Mouse (Mus musculus): ENCODE measurements at regions not wholly inside any gene's neighbourhood (a gene's known extent, or its start where the extent isn't known, plus 50 kb on each side); places are given as distances from the start of the nearest gene placed in this dataset.

- no peak for TF ChIP-seq CTCF (IDR thresholded peaks at IDR 0.05; ENCODE audit: extremely low read depth, insufficient read depth, low read length)
- no peak for TF ChIP-seq POLR2A (IDR thresholded peaks at IDR 0.05; ENCODE audit: extremely low read depth, insufficient read depth, low read length)
- Histone ChIP-seq H3K4me1 (ENCODE audit: control insufficient read depth, insufficient read depth, low read length) (peaks cover 2% of the 10 kb centered on the region; the same call in 1 of the 2 replicates), H3K27ac (ENCODE audit: insufficient read depth, low read length) (no peak overlapping the region), H3K4me3 (ENCODE audit: insufficient read depth, low read length) (no peak overlapping the region)
Observed at GRCm38 (mm10) chr1:194161469-194161868, 456.5 kb upstream of the Plxna2 start.

- H3K4me1 ChIP-seq (ENCODE audit: control insufficient read depth, insufficient read depth, low read length) = peaks cover 2% of the 10 kb centered on the region; the same call in 1 of the 2 replicates
- no peak overlapping the region for H3K27ac ChIP-seq (ENCODE audit: insufficient read depth, low read length)
- H3K4me3 ChIP-seq (ENCODE audit: insufficient read depth, low read length) = no peak overlapping the region
- TF ChIP-seq POLR2A (IDR thresholded peaks at IDR 0.05; ENCODE audit: extremely low read depth, insufficient read depth, low read length) = no peak
- TF ChIP-seq CTCF (IDR thresholded peaks at IDR 0.05; ENCODE audit: extremely low read depth, insufficient read depth, low read length) = no peak
Observed at GRCm38 (mm10) chr1:194160761-194161461, 457.1 kb upstream of the Plxna2 start.

- Histone ChIP-seq H3K27ac (ENCODE audit: insufficient read depth, low read length) (no peak overlapping the region), H3K4me3 (ENCODE audit: insufficient read depth, low read length) (no peak overlapping the region)
- TF ChIP-seq CTCF (IDR thresholded peaks at IDR 0.05; ENCODE audit: extremely low read depth, insufficient read depth, low read length) (no peak), POLR2A (IDR thresholded peaks at IDR 0.05; ENCODE audit: extremely low read depth, insufficient read depth, low read length) (no peak)
Observed at GRCm38 (mm10) chr1:194157268-194157667, 460.8 kb upstream of the Plxna2 start.

GRCm38 (mm10) chr1:194148416-194149364 is 469.3 kb upstream of the Plxna2 start:
- H3K4me1 ChIP-seq (ENCODE audit: control insufficient read depth, insufficient read depth, low read length) = no peaks in the 10 kb centered on the region
- H3K27ac ChIP-seq (ENCODE audit: insufficient read depth, low read length) = no peak overlapping the region
- TF ChIP-seq CTCF (IDR thresholded peaks at IDR 0.05; ENCODE audit: extremely low read depth, insufficient read depth, low read length) = no peak
- no peak for TF ChIP-seq POLR2A (IDR thresholded peaks at IDR 0.05; ENCODE audit: extremely low read depth, insufficient read depth, low read length)
- H3K4me3 ChIP-seq (ENCODE audit: insufficient read depth, low read length) = no peak overlapping the region

More at GRCm38 (mm10) chr1:194157268-194157667, 460.8 kb upstream of the Plxna2 start:
- peaks cover 2% of the 10 kb centered on the region; the same call in 1 of the 2 replicates for H3K4me1 ChIP-seq (ENCODE audit: control insufficient read depth, insufficient read depth, low read length)

GRCm38 (mm10) chr1:194117631-194118360 is 500.2 kb upstream of the Plxna2 start:
- no peak overlapping the region for H3K4me3 ChIP-seq (ENCODE audit: insufficient read depth, low read length)
- H3K27ac ChIP-seq (ENCODE audit: insufficient read depth, low read length) = no peak overlapping the region
- no peaks in the 10 kb centered on the region for H3K4me1 ChIP-seq (ENCODE audit: control insufficient read depth, insufficient read depth, low read length)
- TF ChIP-seq CTCF (IDR thresholded peaks at IDR 0.05; ENCODE audit: extremely low read depth, insufficient read depth, low read length) (no peak), POLR2A (IDR thresholded peaks at IDR 0.05; ENCODE audit: extremely low read depth, insufficient read depth, low read length) (no peak)

GRCm38 (mm10) chr1:194114399-194114798 is 503.6 kb upstream of the Plxna2 start:
- no peak overlapping the region for H3K27ac ChIP-seq (ENCODE audit: insufficient read depth, low read length)
- no peak overlapping the region for H3K4me3 ChIP-seq (ENCODE audit: insufficient read depth, low read length)
- TF ChIP-seq POLR2A (IDR thresholded peaks at IDR 0.05; ENCODE audit: extremely low read depth, insufficient read depth, low read length) (no peak), CTCF (IDR thresholded peaks at IDR 0.05; ENCODE audit: extremely low read depth, insufficient read depth, low read length) (no peak)

GRCm38 (mm10) chr1:194111931-194112330 is 506.1 kb upstream of the Plxna2 start:
- H3K4me1 ChIP-seq (ENCODE audit: control insufficient read depth, insufficient read depth, low read length) = no peaks in the 10 kb centered on the region
- no peak overlapping the region for H3K4me3 ChIP-seq (ENCODE audit: insufficient read depth, low read length)
- no peak for TF ChIP-seq POLR2A (IDR thresholded peaks at IDR 0.05; ENCODE audit: extremely low read depth, insufficient read depth, low read length)
- TF ChIP-seq CTCF (IDR thresholded peaks at IDR 0.05; ENCODE audit: extremely low read depth, insufficient read depth, low read length) = no peak
- no peak overlapping the region for H3K27ac ChIP-seq (ENCODE audit: insufficient read depth, low read length)

More at GRCm38 (mm10) chr1:194114399-194114798, 503.6 kb upstream of the Plxna2 start:
- no peaks in the 10 kb centered on the region for H3K4me1 ChIP-seq (ENCODE audit: control insufficient read depth, insufficient read depth, low read length)

- no peak overlapping the region for H3K4me3 ChIP-seq (ENCODE audit: insufficient read depth, low read length)
- no peaks in the 10 kb centered on the region for H3K4me1 ChIP-seq (ENCODE audit: control insufficient read depth, insufficient read depth, low read length)
- no peak for TF ChIP-seq POLR2A (IDR thresholded peaks at IDR 0.05; ENCODE audit: extremely low read depth, insufficient read depth, low read length)
- TF ChIP-seq CTCF (IDR thresholded peaks at IDR 0.05; ENCODE audit: extremely low read depth, insufficient read depth, low read length) = no peak
- no peak overlapping the region for H3K27ac ChIP-seq (ENCODE audit: insufficient read depth, low read length)
Observed at GRCm38 (mm10) chr1:194109172-194110071, 508.6 kb upstream of the Plxna2 start.

Measured in cortical plate, adult 2 months (tissue).